Mouse (Mus musculus) T-helper 2 cell (primary cell): ENCODE measurements at regions not wholly inside any gene's neighbourhood (a gene's known extent, or its start where the extent isn't known, plus 50 kb on each side); places are given as distances from the start of the nearest gene placed in this dataset.

Experiments used
- in situ Hi-C: fragments of 300-600 bp; cut with MboI, MseI; formaldehyde crosslinking; loops from one replicate; pipeline ENCODE4 v1.15.1; 2025; ENCODE audit warnings: high pct_unique_total_duplicates

DNA sequence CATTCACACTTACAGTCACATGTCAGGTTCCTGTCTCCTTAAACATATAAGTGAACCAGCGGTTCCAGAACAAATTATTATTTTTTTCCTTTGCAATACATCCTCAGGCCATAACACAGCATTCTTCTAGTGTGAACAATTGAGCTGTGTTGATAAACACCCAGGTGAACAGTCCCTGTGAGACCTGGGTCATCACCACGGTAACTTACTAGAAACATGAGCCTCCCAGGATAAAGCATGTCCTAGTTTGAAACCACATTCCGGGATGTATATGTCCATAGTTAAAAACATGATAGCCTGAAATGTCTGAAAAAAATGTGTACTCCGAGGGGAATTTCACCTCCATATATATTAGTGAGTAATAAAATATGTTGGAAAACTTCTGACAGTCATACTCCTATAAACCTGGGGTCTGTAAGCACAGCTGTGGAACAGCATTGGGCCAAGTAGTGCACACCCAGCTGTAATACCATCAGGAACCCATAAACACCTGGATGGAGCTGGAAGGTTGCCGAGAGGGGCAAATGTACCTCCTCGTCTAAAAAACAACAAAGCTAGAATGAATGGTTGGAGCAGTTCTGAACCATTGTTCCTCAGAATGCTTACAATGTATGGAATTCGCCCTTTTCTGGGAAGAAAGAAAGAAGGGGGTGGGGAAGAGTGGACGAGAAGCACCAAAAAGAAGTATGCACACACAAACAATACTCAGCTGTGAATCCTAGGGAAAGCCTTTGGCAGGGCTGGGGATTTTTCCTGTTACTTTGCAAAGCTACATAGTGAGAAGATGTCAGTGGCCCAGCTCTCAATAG is 232.9 kb downstream of the Irs2 start:
- in situ Hi-C loops = loop anchor here (10.0 kb wide), 1 partner anchor 1039 kb away; no protein-coding TSS in a partner anchor

DNA sequence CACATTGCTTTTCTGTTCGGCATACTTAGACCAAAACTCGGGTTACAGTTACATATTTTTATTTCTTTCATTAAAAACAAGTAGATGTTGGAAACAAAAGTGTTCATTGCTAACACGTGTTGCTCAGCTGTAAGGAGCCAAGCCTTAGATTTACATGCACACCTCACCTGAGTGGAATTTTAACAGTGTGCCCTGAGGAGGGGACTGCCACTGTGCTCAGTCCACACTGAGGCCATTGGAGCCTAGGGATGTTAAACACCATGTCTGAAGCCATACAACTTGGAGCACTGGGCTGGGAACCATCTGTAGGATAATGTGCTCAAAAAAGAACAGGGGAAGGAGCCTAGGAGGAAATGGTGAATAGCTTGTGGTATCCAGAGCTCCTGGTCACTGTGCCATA is 233.5 kb downstream of the Irs2 start:
- in situ Hi-C loops = loop anchor here (10.0 kb wide), 1 partner anchor 1040 kb away; no protein-coding TSS in a partner anchor

DNA sequence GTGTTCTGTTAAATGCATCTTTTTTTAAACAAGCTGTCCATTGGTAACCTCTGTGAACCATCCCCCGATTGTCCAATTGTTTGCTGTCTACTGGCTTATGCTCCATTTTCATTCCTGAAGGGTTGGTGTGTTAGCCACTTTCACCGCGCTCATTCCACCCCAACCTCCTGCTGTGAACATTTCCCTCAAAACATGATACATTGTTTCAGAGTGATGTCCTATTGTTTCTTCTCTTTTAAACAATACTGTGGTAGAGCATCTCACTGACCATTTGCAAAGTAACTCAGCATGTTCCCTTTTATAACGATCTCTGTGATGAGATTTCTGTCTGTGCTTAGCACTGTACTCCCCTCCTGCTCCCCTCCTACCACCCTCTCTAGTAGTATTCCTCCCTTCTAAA is 240.1 kb downstream of the Irs2 start:
- in situ Hi-C loops = no loop called here

DNA sequence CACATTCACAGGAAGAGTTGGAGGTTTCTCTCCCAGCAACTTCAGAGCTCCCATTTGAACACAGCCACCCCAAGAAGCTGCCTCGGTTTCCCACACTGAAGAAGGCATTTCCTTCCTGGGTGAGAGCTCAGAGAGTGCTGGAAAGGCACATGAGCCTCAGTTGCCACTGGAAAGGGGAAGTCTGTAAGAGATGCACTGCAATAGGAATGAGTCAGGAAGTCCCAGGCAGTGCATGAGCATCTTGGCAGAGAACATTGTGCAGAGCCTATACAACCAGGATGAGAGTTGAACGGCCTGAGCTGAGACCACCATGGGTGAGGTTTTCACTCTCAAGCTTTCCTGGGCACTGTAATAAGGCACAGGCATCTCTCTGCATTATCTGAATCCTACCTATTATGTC is 244.4 kb downstream of the Irs2 start:
- in situ Hi-C loops = no loop called here

DNA sequence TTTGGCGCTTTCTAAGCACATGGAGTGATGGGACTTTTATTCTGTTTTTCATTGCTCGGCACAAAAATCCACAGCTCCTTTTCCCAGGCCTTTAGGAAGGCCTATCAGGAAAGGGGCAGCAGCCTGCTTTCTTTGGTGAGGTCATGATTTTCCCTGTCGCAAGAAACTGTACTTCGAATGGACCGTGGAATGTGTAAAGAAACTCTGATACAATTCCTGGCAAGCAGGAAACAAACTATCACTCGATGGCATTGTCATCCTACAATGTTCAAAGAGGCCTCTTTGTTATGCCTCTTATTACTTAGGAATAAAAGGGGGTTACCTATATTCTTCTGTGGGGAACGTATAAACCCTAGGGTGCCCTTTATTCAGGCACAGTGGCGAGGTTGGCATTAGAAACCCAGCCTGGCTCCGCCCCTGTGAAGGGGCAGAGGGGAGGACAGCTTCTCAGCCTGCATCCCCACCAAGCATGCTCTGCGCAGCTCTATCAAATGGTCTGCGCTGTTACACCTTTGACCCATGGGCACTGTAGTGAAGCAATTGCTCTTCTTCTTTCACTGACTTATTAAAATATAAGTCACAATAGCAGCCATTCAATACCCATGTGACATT is 246.5 kb downstream of the Irs2 start:
- in situ Hi-C loops = no loop called here

DNA sequence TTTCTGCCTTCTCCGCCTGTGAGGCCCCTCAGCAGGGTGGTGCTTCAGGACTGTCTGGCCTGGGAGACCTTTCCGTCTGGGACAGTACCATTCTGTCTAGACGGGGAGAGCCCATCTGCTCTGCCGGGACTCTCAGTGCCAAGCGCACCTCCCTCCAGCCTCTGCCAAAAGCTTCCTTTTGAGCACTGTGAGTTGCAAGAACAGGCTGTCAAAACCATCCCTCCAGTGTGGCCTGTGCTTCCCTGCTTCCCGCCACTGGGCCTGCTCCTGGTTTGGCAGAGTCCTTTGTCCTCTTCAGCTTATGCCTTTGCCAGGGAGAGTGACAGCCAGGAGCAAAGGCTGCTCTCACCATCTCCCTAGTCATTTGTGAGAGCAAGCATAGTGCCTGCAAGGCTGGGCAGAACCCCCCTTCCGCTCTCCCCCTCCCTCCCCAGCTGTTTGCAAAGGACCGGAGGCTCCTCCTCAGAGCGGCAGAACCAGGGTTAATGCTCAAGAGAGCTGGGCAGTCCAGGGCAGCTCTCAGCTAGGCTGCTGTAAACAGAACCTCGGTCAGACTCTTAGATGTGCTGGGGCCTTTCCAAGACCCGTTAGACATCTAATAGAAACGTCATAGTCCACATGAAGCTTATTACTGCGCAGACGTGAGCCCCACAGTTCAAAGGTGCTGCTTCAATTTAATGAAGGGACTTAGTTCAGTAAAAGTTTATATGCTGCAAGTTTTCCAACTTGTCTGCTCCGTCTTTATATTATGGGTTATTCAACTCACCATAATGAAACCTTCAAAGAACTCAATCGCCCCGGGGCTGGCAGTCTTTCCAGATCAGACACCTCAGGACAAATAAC is 247.2 kb downstream of the Irs2 start:
- in situ Hi-C loops = no loop called here

DNA sequence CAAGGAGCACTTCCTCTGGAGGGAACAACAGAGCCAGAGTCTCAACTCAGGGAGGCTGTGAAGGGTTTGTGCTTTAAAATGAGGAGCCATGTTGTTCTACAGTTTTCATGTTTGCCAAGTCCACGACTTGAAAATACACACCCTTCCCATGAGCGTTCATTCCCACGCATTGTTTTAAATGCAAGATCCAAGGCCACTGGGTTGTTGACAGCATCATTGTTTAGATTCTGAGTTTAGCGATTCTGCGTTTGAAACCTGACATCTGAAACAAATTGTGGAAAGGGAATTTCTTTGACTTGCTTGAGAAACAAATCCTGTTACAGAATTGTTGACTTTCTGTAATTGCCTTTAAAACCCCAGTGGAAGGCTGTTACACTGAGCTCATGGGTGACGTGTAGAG is 248.0 kb downstream of the Irs2 start:
- in situ Hi-C loops = no loop called here

DNA sequence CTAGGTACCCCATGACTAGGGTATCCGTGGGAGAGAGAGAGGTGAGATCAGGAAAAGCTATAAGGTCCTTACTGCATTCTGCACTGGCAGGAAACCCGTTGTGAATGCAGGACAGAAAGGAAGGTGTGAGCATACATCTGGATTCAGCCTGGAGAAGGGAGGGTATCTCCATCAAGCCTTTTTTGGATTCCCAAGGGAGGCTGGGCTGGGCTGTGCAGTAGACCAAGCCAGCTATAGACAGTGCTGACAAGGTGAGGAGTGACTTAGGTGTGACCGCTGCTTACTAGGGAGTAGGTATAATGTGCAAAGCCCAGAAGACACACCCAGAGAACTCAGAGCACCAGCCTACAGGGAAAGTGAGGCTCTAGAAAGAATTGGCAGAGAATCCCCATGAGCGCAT is 250.1 kb downstream of the Irs2 start:
- in situ Hi-C loops = no loop called here

DNA sequence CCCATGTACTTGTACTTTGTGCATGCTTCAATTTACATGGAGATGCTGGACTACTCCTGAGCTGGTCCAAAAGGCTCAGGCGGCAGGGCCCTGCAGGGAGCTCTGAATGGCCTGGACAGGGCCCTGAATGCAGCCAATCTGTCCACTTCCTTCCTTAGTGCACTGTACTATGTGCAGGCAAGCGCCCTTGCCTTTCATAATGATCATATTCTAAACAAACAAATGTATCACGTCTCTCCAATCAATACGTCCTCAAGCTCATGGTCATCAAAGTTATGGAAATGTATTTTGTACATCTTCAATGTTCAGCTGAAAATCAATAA is 253.3 kb downstream of the Irs2 start:
- in situ Hi-C loops = no loop called here

DNA sequence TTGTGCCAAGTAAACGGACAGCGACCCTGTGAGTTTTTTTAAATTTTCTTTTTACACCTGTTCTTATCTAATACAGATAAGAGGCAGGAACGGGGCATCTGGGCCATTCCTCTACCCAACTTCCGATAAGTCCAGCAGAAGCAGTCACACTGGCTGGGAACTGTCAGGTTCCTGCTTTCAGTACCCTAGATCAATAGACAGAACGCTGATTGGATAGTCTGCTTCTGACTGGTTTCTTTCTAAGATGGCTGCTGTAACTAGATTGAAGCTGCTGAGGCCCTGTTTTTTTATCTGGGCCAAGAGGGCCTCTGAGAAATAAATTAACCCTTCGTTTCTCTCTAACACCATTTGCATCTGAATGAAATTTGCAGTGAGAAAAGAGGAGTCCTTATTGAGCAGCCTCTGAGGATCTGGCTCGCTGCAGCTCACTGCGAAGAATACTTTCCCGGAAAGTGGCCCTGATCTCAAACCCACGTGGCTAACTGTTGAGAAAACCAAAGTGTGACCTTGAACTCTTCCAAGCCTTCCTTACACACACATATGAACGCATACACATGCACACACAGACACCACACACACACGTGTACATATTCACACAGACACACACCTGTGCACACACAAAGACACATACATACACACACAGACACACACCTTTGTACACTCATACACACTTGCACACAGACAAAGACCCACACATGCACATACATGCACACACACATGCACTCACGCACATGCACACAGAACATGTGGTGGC is 253.8 kb downstream of the Irs2 start:
- in situ Hi-C loops = no loop called here

DNA sequence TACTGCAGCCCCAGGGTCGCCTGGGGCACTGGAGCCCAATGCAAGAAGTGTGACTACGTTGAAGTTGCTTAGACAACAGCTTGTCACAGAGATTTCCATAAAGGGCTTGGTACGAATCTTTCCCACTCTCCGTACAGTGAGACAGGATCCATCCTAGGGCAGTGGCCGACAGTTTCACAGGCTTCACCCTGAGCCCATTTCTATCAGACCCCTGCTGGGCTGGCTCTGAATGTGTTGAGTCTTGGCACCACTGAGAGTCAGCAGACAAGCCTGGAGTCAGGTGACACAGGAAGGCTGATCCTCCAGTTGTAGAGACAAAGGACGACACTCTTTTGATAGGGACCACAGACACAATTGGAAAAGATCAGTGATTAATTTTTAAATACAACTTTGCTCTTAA is 255.2 kb downstream of the Irs2 start:
- in situ Hi-C loops = no loop called here

DNA sequence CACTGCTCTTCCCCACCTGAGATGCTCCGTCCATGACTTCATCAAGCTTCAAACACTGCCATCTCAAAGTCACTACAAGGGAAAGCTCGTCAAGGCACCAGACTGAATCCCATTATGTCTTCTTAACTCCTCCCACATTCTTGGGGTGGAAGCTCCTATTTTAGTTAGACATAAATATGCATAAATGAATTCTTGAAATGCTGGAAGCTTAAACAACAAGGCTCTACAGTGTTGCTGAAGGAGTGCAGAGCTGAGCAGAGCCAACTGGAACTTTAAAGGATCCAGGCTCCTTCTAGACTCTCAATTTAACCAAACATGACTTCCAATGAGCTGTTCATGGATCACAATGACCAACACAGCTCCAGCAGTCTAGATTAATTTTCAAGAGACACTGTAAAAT is 261.1 kb downstream of the Irs2 start:
- in situ Hi-C loops = no loop called here

DNA sequence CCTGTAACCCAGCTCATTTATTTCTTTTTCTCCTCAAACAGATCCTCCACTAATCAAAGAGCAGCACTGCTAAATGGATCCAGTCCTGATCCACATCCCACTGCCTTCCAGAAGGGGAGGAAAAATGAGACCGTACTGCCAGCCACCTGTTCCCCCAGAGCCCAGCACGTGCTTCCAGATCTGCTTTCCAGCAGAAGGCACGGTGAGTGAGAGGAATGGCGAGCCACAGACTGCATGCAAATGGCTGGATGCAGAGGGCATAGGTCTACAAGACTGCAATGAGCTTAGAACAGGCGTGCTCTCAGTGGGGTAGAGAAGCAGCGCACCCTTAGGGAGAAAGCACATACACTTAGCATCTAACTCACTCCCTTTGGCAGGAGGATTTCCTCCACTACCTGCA is 265.0 kb downstream of the Irs2 start:
- in situ Hi-C loops = no loop called here

DNA sequence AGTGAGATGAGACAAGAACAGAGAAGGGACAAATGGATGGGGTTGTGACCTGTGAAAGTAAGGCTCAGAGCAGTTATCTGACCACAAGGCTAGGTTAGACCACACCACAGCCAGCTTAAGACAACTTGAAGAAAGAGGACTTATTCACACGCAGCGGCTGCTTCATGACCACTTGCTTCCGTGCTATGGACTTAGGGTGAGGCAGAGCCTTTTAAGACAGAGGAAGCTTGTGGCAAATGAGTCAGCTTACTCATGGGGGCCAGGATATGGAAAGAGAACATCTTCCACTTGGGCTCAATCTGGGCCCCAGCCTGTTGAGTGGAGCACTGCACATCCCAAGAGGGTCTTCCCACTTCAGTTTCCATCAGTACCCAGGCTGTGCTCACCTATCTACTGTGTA is 267.4 kb downstream of the Irs2 start:
- in situ Hi-C loops = no loop called here

DNA sequence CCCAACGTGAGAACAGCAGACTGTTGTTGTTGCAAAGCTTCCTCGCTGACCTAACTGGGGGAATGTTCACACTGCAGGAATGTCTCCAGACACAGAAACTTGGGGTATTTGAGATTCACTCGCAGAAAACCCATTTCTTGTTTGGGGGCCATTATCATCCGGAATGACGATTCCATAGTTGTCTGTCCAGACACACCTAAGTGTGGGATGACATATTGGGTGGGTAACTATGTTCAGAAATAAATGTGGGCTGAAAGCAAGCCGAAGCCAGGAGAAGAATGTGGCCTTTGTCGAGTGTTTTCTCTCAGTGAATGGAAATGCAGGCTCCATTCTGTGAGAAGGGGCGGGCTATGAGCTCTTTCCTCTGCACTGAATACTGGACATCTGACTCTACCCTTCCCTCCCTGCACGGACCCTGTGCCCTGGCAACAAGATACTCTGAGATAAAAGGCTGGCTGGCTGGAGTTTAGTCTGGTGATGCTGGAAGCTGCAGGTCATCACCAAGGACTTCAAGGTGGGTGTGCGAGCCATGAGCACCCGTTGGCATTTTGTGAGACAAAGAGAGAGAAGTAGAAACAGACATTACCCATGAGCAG is 269.7 kb downstream of the Irs2 start:
- in situ Hi-C loops = no loop called here

DNA sequence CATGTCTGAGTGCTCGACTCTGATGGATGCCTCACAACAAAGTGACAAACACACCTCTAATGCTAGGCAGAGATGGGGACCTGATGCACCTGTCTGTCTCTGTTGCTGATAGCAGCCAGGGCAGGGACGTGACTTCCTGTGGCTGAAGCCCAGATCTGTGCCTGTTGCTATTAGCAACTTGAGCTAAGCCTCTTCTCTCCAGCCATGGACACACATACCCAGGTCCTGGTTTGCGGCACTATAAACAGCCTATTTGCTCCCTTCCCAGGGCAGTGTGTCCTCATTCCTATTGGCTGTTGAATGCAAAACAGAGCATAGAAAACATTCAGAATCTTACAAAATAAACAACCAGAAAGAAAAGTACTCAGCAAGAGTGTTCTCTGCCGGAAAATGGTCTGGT is 273.5 kb downstream of the Irs2 start:
- in situ Hi-C loops = no loop called here

DNA sequence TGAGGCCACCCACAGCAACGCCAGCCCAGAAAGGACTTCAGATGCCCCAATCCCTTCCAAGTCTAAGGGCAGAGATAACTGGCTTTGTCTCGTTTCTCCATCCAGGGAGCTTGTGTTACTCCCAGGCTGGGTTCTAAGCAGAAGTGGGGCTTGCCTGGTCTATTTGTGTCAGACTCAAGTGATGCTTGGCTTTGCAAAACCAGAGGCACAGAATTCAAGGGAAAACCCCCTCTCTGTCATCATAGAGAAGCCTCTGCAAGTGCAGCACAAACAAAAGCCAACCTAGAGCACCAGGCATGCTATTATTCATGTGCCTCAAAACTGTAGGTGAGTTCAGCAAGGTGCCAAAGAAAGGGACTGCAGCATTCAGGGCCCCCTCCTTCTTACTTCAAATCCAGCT is 284.9 kb downstream of the Irs2 start:
- in situ Hi-C loops = loop anchor here (5.0 kb wide), 1 partner anchor 74 kb away; no protein-coding TSS in a partner anchor

DNA sequence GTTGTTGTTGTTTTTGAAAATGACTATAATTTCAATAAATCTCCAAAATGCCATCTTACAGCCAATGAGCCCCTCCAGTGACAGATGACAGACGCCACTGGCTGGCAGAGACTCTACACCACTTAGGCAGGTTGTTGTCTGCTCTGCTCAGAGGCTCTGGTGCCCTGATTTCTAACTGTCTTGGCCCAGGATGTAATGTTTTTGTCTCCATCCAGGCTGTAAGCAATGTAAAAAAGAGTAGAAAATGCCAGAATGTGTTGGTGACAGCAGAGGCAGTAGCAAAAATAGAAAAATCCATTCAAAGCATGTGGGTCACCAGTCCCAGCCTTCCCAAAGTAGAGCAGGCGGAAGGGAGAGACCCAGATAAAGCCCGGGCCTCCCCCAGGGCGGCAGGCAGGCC is 285.5 kb downstream of the Irs2 start:
- in situ Hi-C loops = loop anchor here (5.0 kb wide), 1 partner anchor 75 kb away; no protein-coding TSS in a partner anchor

DNA sequence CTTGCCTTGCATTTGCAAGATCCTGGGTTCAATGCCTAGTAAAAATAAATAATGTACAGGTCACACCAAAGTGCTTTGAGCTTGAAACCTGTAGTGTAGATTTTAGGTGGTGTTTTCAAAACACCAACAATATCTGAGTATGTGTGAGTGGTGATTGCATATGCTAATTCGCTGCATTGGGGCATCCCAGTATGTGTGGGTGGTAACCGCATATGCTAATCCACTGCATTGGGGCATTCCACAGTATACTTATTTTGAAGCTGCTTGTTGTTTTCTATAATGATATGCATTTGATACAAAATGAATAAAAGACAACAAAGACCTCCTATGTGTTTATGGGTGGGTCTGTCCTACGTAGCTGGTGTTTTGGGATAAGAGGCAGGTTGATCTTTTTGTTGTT is 285.9 kb downstream of the Irs2 start:
- in situ Hi-C loops = loop anchor here (5.0 kb wide), 1 partner anchor 75 kb away; no protein-coding TSS in a partner anchor

DNA sequence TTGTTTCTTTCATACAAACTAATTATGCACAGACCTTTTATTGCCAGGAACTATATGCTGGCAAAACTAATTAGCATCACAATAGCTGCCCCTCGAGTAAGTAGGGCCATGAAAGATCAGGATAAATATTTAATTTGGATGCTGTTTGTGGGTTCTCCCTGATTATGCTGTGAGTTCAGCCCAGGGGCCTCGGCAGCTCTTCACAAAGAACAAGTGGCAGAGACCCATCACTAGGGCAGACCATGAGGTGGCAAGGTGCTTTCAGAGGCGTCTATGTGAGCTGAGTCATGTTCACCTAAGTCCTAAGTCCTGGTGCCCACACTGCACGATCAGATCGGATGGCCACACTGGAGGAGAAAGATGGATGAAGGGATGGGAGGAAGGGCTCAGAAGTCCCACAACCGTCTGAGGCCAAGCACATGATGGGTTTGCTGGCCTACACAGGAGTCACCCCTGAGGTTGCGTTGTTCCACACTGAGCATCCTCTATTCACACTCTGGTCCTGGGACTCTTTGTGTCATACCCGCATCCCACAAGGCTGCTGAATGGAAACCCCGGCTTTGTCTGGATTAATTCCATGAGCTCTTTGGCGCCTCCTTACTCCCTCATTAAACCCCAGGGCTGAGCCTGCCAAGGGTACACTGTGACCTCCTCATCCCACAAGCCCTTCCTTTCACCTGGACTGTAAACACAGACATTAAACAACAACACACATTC is 287.0 kb downstream of the Irs2 start:
- in situ Hi-C loops = loop anchor here (5.0 kb wide), 1 partner anchor 76 kb away; no protein-coding TSS in a partner anchor
